Mouse (Mus musculus) cerebellum, adult 9-11 months (tissue): ENCODE results near the gene Gm5485.

Experiments
- DNase-seq: peaks from one replicate; pipeline ENCODE4 v3.0.0; 2022

Gm5485 gene

GRCm38 (mm10) chr16:48368096-48368495, 44.1 kb downstream of the Gm5485 start:
- DNase-seq = peak; percentile 76

- DNase-seq = no peak
These were observed 45.4 kb downstream of the Gm5485 start for GRCm38 (mm10) chr16:48366801-48367200.

- peak; percentile 86 for DNase-seq
These were observed 51.3 kb downstream of the Gm5485 start for GRCm38 (mm10) chr16:48360887-48361286.

- no peak for DNase-seq
These were observed 55.8 kb downstream of the Gm5485 start for GRCm38 (mm10) chr16:48356417-48356816.

DNA sequence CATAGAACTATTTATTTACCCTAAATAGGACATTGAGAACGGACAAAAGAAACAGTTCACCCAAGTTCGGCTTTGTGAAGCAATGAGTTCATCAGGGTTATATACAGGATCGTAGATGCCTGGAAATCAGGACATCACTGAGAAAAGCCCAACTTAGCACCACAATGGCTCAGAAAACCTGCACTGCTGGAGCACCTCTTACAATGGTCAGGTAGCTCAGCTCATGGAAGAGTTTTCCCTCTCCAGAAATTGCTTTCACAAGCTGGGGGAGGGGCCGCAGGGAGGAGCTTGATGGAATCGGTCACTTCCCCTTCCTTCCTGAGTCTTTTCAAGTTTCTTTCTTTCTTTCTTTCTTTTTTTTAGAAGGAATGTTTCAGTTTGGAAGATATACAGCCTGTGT, 56.5 kb downstream of the Gm5485 start:
- no peak for DNase-seq
